In the genomic region with DNA sequence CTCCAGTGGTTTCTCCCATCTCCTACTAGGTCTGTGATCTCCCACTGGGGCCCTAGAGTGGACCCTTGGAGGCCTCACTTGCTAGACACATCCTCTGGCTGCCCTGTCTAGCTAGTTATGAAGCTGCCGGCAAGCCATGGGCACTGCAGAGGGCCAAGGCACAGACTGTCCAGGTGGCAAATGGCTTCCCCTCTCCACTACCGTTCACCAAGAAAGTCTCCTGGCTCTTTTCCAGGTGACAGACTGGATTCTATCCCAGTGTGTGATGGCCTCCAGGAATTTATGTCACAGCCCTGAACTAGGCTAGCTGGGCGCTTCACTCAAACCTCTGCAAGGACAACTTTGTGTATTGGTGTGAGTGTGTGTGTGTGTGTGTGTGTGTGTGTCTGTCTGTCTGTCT, we compare ENCODE assay signal across 13 mouse cellular contexts. TPM values are rescaled to one million over a fixed set of nuclear protein-coding genes. Genes with fewer than 3 reads are reported as not detected.
DNase-seq lines count a peak whose midpoint lies in the region; ATAC-seq and TF ChIP-seq lines count a peak whose summit lies in the region.
"Had no signal": no experiment of that assay in that cellular context is flagged by ENCODE, and none has a peak within 500 bp of the region (broad histone marks: within the 10 kb centered on the region; RNA-seq: fewer than 3 reads in every experiment).

No protein-coding gene starts in this region.

- H3K36me3 ChIP-seq in kidney, adult 2 months (ENCODE audit: control insufficient read depth, insufficient read depth, low read length) = no peaks in the 10 kb centered on the region
- H3K36me3 ChIP-seq in kidney, embryonic 16.5 days (ENCODE audit: insufficient read depth, low read length) = no peaks in the 10 kb centered on the region
- H3K36me3 ChIP-seq: G1E; hindbrain, embryonic 10.5 days had no signal

- no peak for ATAC-seq in kidney, embryonic 16.5 days (ENCODE audit: low FRiP score, low TSS enrichment)

- DNase-seq in kidney, adult 2 months = peak; percentile 55
- peak; percentile 65 for DNase-seq in adrenal gland, postnatal 10 days
- peak; percentile 26 to 37 for DNase-seq in cerebellum, adult 18-20 months
- DNase-seq in heart, postnatal 10 days = peak; percentile 48 to 53
- DNase-seq in right cerebral cortex, adult 2 months (ENCODE audit: low spot score in 2 of 2) = no peak
- no peak for DNase-seq in layer of hippocampus, adult 9-11 months
- DNase-seq: lung, postnatal 36 days; thymus, postnatal 25 days had no signal

- intact Hi-C loops in heart, postnatal 10 days (cut with DNase I) = no loop called here

- H3K4me3 ChIP-seq in kidney, adult 2 months (ENCODE audit: insufficient read depth, low read depth, low read length) = no peak overlapping the region
- H3K4me3 ChIP-seq in kidney, embryonic 16.5 days (ENCODE audit: low read length) = no peak overlapping the region
- H3K4me3 ChIP-seq: hindbrain, embryonic 10.5 days; layer of hippocampus, adult 2 months had no signal

- H3K27me3 ChIP-seq in kidney, adult 2 months (replicated peaks; ENCODE audit: control insufficient read depth, insufficient read depth, low read length) = no peaks in the 10 kb centered on the region
- no peaks in the 10 kb centered on the region for H3K27me3 ChIP-seq in kidney, embryonic 16.5 days (ENCODE audit: insufficient read depth, low read length)

- no peak overlapping the region for H3K4me2 ChIP-seq in kidney, embryonic 16.5 days (replicated peaks; ENCODE audit: low read depth, low read length)
- H3K4me2 ChIP-seq: liver, embryonic 11.5 days had no signal

- TF ChIP-seq CTCF in kidney, adult 2 months (conservative IDR thresholded peaks at IDR 0.05; ENCODE audit: insufficient read depth, insufficient read length, low read depth, low read length) = no peak

- WGBS in kidney, adult 2 months = 41% methylated on average over 3 of the region's 3 CpGs
- WGBS in kidney, embryonic 16.5 days = 58% methylated on average over 3 of the region's 3 CpGs

- no peak overlapping the region for H3K27ac ChIP-seq in kidney, adult 2 months (ENCODE audit: insufficient read depth, low read depth, low read length)
- no peak overlapping the region for H3K27ac ChIP-seq in kidney, embryonic 16.5 days (ENCODE audit: low read length)

- H3K9me3 ChIP-seq in kidney, embryonic 16.5 days (ENCODE audit: low read length) = no peaks in the 10 kb centered on the region

- peaks cover 35% of the 10 kb centered on the region for H3K4me1 ChIP-seq in kidney, adult 2 months (ENCODE audit: control insufficient read depth, insufficient read depth, low read length)
- H3K4me1 ChIP-seq in kidney, embryonic 16.5 days (ENCODE audit: insufficient read depth, low read length) = peaks cover 41% of the 10 kb centered on the region

- no peak for TF ChIP-seq POLR2A in kidney, adult 2 months (IDR thresholded peaks at IDR 0.05; ENCODE audit: low read depth, low read length)

- no peak overlapping the region for H3K9ac ChIP-seq in kidney, embryonic 16.5 days (replicated peaks; ENCODE audit: low read length)

RNA-seq across cellular contexts. Expression of a gene that starts 35.0 kb away (rescaled TPM):
- 20.5 and 21.3 TPM in 2 replicates for polyA plus RNA-seq in kidney, adult 2 months (2012; rRNA removed)
- 5.0 and 5.1 TPM in 2 replicates for polyA plus RNA-seq in kidney, embryonic 16.5 days (2015; fragmentation: Nextera tagmentation; extraction: Ambion mirVana)
- total RNA-seq in adrenal gland, postnatal 10 days (2021) = 10 to 100 TPM; 14.4 to 18.3 TPM
- 1 to 10 TPM; 1.5 to 1.8 TPM for total RNA-seq in heart, postnatal 10 days (2021)
- polyA plus RNA-seq: G1E had no signal

Comparison
In these comparisons a context has a peak if more than half of its experiments do, and no peak if none do; other contexts are left out.
1. DNase-seq: peak in kidney, adult 2 months (single experiment), adrenal gland, postnatal 10 days (single experiment), cerebellum, adult 18-20 months (2 of 2) and heart, postnatal 10 days (2 of 2); none in right cerebral cortex, adult 2 months (0 of 2) and layer of hippocampus, adult 9-11 months (single experiment).
2. RNA of a gene that starts 35.0 kb away (total RNA-seq): 14.4 to 18.3 TPM in adrenal gland, postnatal 10 days; 1.5 to 1.8 TPM in heart, postnatal 10 days; every median in the first group is over 4 times any median in the second.